Mouse (Mus musculus) lung, postnatal 0 days (tissue): ENCODE measurements at regions not wholly inside any gene's neighbourhood (a gene's known extent, or its start where the extent isn't known, plus 50 kb on each side); places are given as distances from the start of the nearest gene placed in this dataset.

Experiments
- CTCF ChIP-seq: IDR thresholded peaks from 2 replicates; pipeline ENCODE4 v1.5.1; 2016; ENCODE audit warnings: antibody characterized with exemption, mild to moderate bottlenecking
- EP300 ChIP-seq: IDR thresholded peaks from 2 replicates; pipeline ENCODE4 v1.6.1; 2016; ENCODE audit warnings: antibody characterized with exemption, mild to moderate bottlenecking, control low read depth

DNA sequence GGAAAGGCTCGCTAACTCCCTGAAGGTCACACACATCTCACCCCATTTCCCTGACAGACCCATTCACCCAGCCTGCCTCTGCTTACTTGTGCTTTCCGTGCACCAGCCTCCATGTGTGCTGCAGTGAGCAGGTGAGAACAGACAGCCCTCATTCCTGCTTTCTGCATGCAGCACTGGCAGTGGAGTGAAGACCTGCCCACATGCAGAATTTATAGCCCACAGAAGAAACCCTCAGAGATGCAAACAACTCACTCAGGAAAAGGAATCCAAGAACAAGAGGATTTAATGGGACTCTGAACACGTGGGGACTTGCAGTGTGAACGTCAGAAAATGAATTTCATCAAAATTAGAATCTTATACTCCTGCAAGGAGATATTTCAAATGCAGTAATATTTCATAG lies 152.2 kb upstream of the Ankrd50 start:
- TF ChIP-seq CTCF, result no peak
- TF ChIP-seq EP300, result no peak
